Mouse (Mus musculus): ENCODE results near the gene Nlrc3. TPM values are rescaled to one million over a fixed set of nuclear protein-coding genes. Genes with fewer than 3 reads are reported as not detected.
A peak's percentile ranks its signal among the peaks of the same experiment; 100 is the strongest.

The Nlrc3 gene
- polyA plus RNA-seq, 1 experiment from 2014 or later = 0.46 TPM

DNA sequence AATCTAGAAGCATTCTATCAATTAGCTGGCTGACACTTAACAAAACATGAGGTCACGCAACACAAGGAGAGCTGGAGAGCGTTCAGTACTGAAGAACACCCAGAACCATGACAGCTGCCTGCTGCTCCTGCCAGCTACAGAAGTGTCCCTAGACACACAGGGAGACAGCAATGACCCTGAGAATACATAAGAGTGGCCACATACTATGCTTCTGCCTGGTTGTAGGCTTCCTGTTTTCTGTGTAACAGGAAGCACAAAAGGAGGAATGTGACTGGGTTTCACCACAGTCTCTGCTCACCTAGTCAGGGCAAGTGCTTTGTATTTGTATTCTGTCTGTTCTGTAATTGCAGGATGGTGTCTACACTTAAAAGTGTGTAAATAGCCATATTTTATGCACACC lies 55.7 kb downstream of the Nlrc3 start:
- peaks cover 65% of the 10 kb centered on the region for H3K36me3 ChIP-seq (ENCODE audit: control insufficient read depth, insufficient read depth)
- H3K4me2 ChIP-seq (replicated peaks; ENCODE audit: low read depth) = no peak overlapping the region
- WGBS = 89% methylated on average over 2 of the region's 2 CpGs
- no peaks in the 10 kb centered on the region for H3K9me3 ChIP-seq (ENCODE audit: control insufficient read depth)
- TF ChIP-seq CTCF (IDR thresholded peaks at IDR 0.05; ENCODE audit: low read depth) = no peak
- H3K9ac ChIP-seq (ENCODE audit: low read depth, low read length) = no peak overlapping the region
- no peak overlapping the region for H3K27ac ChIP-seq (ENCODE audit: low read depth, low read length)
- no peaks in the 10 kb centered on the region for H3K4me1 ChIP-seq (replicated peaks; ENCODE audit: control insufficient read depth, insufficient read depth, low read length)
- H3K4me3 ChIP-seq (ENCODE audit: low read depth, low read length) = no peak overlapping the region
- ATAC-seq = no peak
- no peaks in the 10 kb centered on the region for H3K27me3 ChIP-seq (replicated peaks; ENCODE audit: control insufficient read depth, insufficient read depth, low read length)

GRCm38 (mm10) chr16:3909118-3909517 lies 67.3 kb downstream of the Nlrc3 start:
- 3% methylated on average over 20 of the region's 20 CpGs for WGBS
- H3K4me1 ChIP-seq (replicated peaks; ENCODE audit: control insufficient read depth, insufficient read depth, low read length) = no peaks in the 10 kb centered on the region
- H3K4me3 ChIP-seq (ENCODE audit: low read depth, low read length) = peak overlapping the region; percentile 56
- TF ChIP-seq CTCF (IDR thresholded peaks at IDR 0.05; ENCODE audit: low read depth) = no peak
- no peaks in the 10 kb centered on the region for H3K27me3 ChIP-seq (replicated peaks; ENCODE audit: control insufficient read depth, insufficient read depth, low read length)
- no peak for ATAC-seq
- peak overlapping the region; percentile 64 for H3K9ac ChIP-seq (ENCODE audit: low read depth, low read length)
- H3K36me3 ChIP-seq (ENCODE audit: control insufficient read depth, insufficient read depth) = peaks cover 38% of the 10 kb centered on the region
- peak overlapping the region; percentile 88 for H3K4me2 ChIP-seq (replicated peaks; ENCODE audit: low read depth)
- H3K27ac ChIP-seq (ENCODE audit: low read depth, low read length) = peak overlapping the region; percentile 54; the same call in 1 of the 2 replicates
- H3K9me3 ChIP-seq (ENCODE audit: control insufficient read depth) = no peaks in the 10 kb centered on the region

DNA sequence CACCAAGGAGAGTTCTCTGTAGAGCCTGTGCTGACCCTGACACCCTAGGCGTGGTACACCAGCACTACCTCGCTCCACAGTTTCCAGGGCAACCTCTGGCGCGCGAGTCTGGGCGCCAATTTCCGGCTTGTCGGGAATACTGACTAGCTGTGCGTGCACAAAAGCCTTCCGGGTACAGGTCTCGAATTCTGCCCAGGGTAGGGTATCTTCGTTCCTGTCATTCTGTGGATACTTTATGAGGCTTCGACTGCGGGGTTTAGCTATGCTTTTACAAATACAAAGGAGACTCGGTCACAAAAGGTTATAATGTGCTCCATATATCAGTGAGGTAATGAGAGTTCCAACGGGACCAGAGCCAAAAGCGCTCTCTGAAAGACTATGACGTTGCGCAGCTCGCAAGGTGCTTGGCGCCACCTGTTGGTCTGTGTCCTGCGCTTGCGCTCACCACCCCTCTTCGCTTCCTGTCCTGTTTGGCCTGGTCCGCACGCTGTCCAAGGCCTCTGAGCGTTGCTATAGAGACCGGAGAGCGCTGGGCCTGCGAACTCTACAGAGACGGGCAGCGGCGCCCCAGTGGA lies 67.8 kb downstream of the Nlrc3 start, which contains the start of the genes 1700037C18Rik and Cluap1:
TSS of gene 1700037C18Rik (minus strand) at position 153 of the 575 bp plus-strand sequence.
TSS of gene Cluap1 (plus strand) at position 265 of the 575 bp plus-strand sequence.
- Histone ChIP-seq H3K4me1 (replicated peaks; ENCODE audit: control insufficient read depth, insufficient read depth, low read length) (no peaks in the 10 kb centered on the region), H3K27me3 (replicated peaks; ENCODE audit: control insufficient read depth, insufficient read depth, low read length) (no peaks in the 10 kb centered on the region), H3K9me3 (ENCODE audit: control insufficient read depth) (no peaks in the 10 kb centered on the region), H3K36me3 (ENCODE audit: control insufficient read depth, insufficient read depth) (peaks cover 37% of the 10 kb centered on the region), H3K9ac (ENCODE audit: low read depth, low read length) (peak within 1 kb of the TSS; percentile 64), H3K27ac (ENCODE audit: low read depth, low read length) (peak within 1 kb of the TSS; percentile 54; the same call in 1 of the 2 replicates), H3K4me2 (replicated peaks; ENCODE audit: low read depth) (peak within 1 kb of the TSS; percentile 88), H3K4me3 (ENCODE audit: low read depth, low read length) (peak within 1 kb of the TSS; percentile 56)
- ATAC-seq = peak; percentile 98
- peak; percentile 95 for TF ChIP-seq CTCF (IDR thresholded peaks at IDR 0.05; ENCODE audit: low read depth)
- WGBS = under 1% methylated on average over 33 of the region's 33 CpGs

GRCm38 (mm10) chr16:3907471-3907870 lies 69.0 kb downstream of the Nlrc3 start:
- 80% methylated on average over 2 of the region's 2 CpGs for WGBS
- ATAC-seq = no peak
- Histone ChIP-seq H3K4me1 (replicated peaks; ENCODE audit: control insufficient read depth, insufficient read depth, low read length) (no peaks in the 10 kb centered on the region), H3K9me3 (ENCODE audit: control insufficient read depth) (no peaks in the 10 kb centered on the region), H3K4me3 (ENCODE audit: low read depth, low read length) (no peak overlapping the region), H3K27me3 (replicated peaks; ENCODE audit: control insufficient read depth, insufficient read depth, low read length) (no peaks in the 10 kb centered on the region), H3K4me2 (replicated peaks; ENCODE audit: low read depth) (no peak overlapping the region), H3K9ac (ENCODE audit: low read depth, low read length) (no peak overlapping the region), H3K27ac (ENCODE audit: low read depth, low read length) (no peak overlapping the region), H3K36me3 (ENCODE audit: control insufficient read depth, insufficient read depth) (peaks cover 39% of the 10 kb centered on the region)
- no peak for TF ChIP-seq CTCF (IDR thresholded peaks at IDR 0.05; ENCODE audit: low read depth)

- ATAC-seq = peak; percentile 66
- no peaks in the 10 kb centered on the region for H3K9me3 ChIP-seq (ENCODE audit: control insufficient read depth)
- H3K27ac ChIP-seq (ENCODE audit: low read depth, low read length) = 0 out of 2 replicates have a peak overlapping the region, but pooled peaks have one; percentile 57
- no peaks in the 10 kb centered on the region for H3K27me3 ChIP-seq (replicated peaks; ENCODE audit: control insufficient read depth, insufficient read depth, low read length)
- no peak overlapping the region for H3K4me3 ChIP-seq (ENCODE audit: low read depth, low read length)
- 58% methylated on average over 1 of the region's 1 CpGs for WGBS
- TF ChIP-seq CTCF (IDR thresholded peaks at IDR 0.05; ENCODE audit: low read depth) = no peak
- H3K36me3 ChIP-seq (ENCODE audit: control insufficient read depth, insufficient read depth) = peaks cover 31% of the 10 kb centered on the region
- H3K9ac ChIP-seq (ENCODE audit: low read depth, low read length) = no peak overlapping the region
- H3K4me1 ChIP-seq (replicated peaks; ENCODE audit: control insufficient read depth, insufficient read depth, low read length) = no peaks in the 10 kb centered on the region
- no peak overlapping the region for H3K4me2 ChIP-seq (replicated peaks; ENCODE audit: low read depth)
Measured at GRCm38 (mm10) chr16:3896553-3896952, 79.9 kb downstream of the Nlrc3 start.

DNA sequence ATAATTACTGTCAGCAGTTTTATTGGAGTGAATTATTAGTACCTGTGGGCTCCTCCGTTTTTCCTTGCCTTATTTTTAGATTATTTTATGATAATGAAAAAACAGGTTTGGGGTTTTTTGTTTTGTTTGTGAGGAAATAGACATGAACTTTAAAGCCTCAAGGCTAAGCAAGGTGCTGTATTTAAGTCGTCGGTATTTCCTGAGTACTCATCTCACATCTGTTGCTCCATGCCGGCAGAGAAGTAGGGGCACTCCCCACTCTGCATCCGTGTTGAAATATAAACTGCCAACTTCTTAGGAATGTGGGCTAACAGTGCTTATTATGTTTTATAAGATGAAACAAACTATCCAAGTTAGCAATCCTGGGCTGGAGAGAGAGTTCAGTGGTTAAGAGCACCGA lies 80.4 kb downstream of the Nlrc3 start:
- no peak for ATAC-seq
- peak overlapping the region; percentile 83 for H3K27ac ChIP-seq (ENCODE audit: low read depth, low read length)
- H3K36me3 ChIP-seq (ENCODE audit: control insufficient read depth, insufficient read depth) = peaks cover 26% of the 10 kb centered on the region
- WGBS = 58% methylated on average over 6 of the region's 6 CpGs
- no peaks in the 10 kb centered on the region for H3K4me1 ChIP-seq (replicated peaks; ENCODE audit: control insufficient read depth, insufficient read depth, low read length)
- no peaks in the 10 kb centered on the region for H3K9me3 ChIP-seq (ENCODE audit: control insufficient read depth)
- TF ChIP-seq CTCF (IDR thresholded peaks at IDR 0.05; ENCODE audit: low read depth) = no peak
- no peak overlapping the region for H3K4me2 ChIP-seq (replicated peaks; ENCODE audit: low read depth)
- no peaks in the 10 kb centered on the region for H3K27me3 ChIP-seq (replicated peaks; ENCODE audit: control insufficient read depth, insufficient read depth, low read length)
- H3K4me3 ChIP-seq (ENCODE audit: low read depth, low read length) = no peak overlapping the region
- H3K9ac ChIP-seq (ENCODE audit: low read depth, low read length) = no peak overlapping the region
